Mouse (Mus musculus) lung, adult 2 months (tissue): ENCODE data around the gene Dnah1. TPM values are rescaled to one million over a fixed set of nuclear protein-coding genes. Genes with fewer than 3 reads are reported as not detected.

Experiments used
- DNase-seq: peaks from one replicate; pipeline ENCODE4 v3.0.0; 2022
- H3K4me1 ChIP-seq: fragments of 200-500 bp; 2 replicates; pipeline ENCODE4 v1.6.1; 2011; ENCODE audit warnings: low read length; ENCODE audit not compliant: control insufficient read depth, insufficient read depth
- H3K4me3 ChIP-seq: fragments of 200-500 bp; replicated peaks from 2 replicates; pipeline ENCODE3; 2011; ENCODE audit warnings: low read depth, mild to moderate bottlenecking, control low read depth, low read length; ENCODE audit errors: extremely low read depth
- CTCF ChIP-seq: fragments of 200-500 bp; IDR thresholded peaks from 2 replicates; pipeline ENCODE4 v1.5.1; 2011; ENCODE audit warnings: mild to moderate bottlenecking, low read length, control low read depth; ENCODE audit not compliant: insufficient read depth
- POLR2A ChIP-seq: fragments of 200-500 bp; IDR thresholded peaks from 2 replicates; pipeline ENCODE4 v1.6.1; 2011; ENCODE audit warnings: low read depth, mild to moderate bottlenecking, control low read depth, low read length, borderline replicate concordance; ENCODE audit errors: extremely low read depth
- WGBS: fragments of 180-500 bp; shearing (Covaris S2); methylation state at CpG from one replicate; pipeline ENCODE4 v1.1.7; 2018; 5-methylcytosine and 5-hydroxymethylcytosine counted together
- polyA plus RNA-seq: library from polyadenylated mRNA; depleted of rRNA; stranded (reverse); fragments of >200 nt; gene quantifications from 2 replicates; pipeline ENCODE4 v1.2.3, GENCODE M21; 2012

Gene Dnah1
- polyA plus RNA-seq, 1 experiment: 5.5 TPM

GRCm38 (mm10) chr14:31245946-31246345 lies 77.8 kb downstream of the Dnah1 start:
- TF ChIP-seq CTCF (no peak), POLR2A (no peak)
- DNase-seq: no peak
- H3K4me1 ChIP-seq: no peaks in the 10 kb centered on the region; the same call in 1 of the 2 replicates
- no peak overlapping the region for H3K4me3 ChIP-seq
- 85% methylated on average over 1 of the region's 1 CpGs for WGBS

- no peak for DNase-seq
- H3K4me3 ChIP-seq: no peak overlapping the region
- no peaks in the 10 kb centered on the region; the same call in 1 of the 2 replicates for H3K4me1 ChIP-seq
- no peak for TF ChIP-seq POLR2A
- no peak for TF ChIP-seq CTCF
- 72% methylated on average over 1 of the region's 1 CpGs for WGBS
Measured at GRCm38 (mm10) chr14:31244777-31245176, 78.9 kb downstream of the Dnah1 start.

- H3K4me3 ChIP-seq: no peak overlapping the region
- no peak for DNase-seq
- no peak for TF ChIP-seq POLR2A
- TF ChIP-seq CTCF: no peak
- H3K4me1 ChIP-seq: no peaks in the 10 kb centered on the region
- 70% methylated on average over 3 of the region's 3 CpGs for WGBS
Measured at GRCm38 (mm10) chr14:31240528-31240927, 83.2 kb downstream of the Dnah1 start.

DNA sequence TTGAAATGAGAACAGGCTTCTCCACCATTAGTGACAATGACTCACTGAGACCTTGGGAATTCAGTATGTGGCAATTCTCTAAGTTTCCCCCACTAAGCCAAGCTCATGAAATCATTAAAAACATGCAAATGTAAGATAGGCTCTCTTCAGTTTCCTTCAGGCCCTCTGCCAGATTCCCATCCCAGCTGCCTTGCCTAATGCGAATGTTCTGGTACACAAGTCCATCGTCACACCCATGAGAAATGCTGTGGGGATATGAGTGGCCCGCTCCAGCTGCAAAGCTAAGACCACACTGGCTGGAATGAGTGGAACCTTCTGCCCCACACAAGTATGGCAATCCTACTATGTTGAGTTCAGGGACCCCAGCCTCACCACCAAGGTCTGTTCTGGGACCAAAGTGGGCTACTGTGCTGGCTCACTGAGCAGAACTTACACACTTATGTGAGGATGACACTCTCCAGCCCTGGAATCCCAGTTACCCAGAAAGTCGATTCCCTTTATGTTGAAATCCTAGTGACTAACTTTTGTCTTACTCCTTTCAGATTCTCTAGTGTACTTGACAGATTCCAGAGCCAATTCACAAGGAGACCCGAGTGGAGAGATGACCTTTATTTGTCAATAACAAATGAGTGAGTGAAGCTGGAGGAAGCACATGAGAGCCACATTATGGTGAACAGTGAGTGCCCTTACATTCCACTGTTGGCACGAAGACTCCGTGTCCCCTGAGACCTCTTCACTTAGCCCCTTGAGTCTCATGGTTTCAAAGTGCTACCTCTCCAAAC lies 86.4 kb downstream of the Dnah1 start:
- 60% methylated on average over 7 of the region's 7 CpGs for WGBS
- DNase-seq: no peak
- H3K4me1 ChIP-seq: peaks cover 2% of the 10 kb centered on the region; the same call in 1 of the 2 replicates
- TF ChIP-seq CTCF (no peak), POLR2A (no peak)
- no peak overlapping the region for H3K4me3 ChIP-seq

- DNase-seq: peak; percentile 80
- WGBS: 8% methylated on average over 11 of the region's 11 CpGs
- Histone ChIP-seq H3K4me3 (no peak overlapping the region), H3K4me1 (peaks cover 10% of the 10 kb centered on the region)
- TF ChIP-seq POLR2A (no peak), CTCF (peak; percentile 70)
Measured at GRCm38 (mm10) chr14:31233996-31234591, 89.6 kb downstream of the Dnah1 start.

GRCm38 (mm10) chr14:31233070-31233995 lies 90.4 kb downstream of the Dnah1 start:
- no peak for DNase-seq
- TF ChIP-seq CTCF (no peak), POLR2A (peak; percentile 40; the same call in 1 of the 2 replicates)
- Histone ChIP-seq H3K4me3 (no peak overlapping the region), H3K4me1 (peaks cover 16% of the 10 kb centered on the region)
- WGBS: 51% methylated on average over 14 of the region's 14 CpGs

GRCm38 (mm10) chr14:31232404-31233069 lies 91.2 kb downstream of the Dnah1 start:
- TF ChIP-seq POLR2A (no peak; the same call in 1 of the 2 replicates), CTCF (no peak)
- H3K4me1 ChIP-seq: peaks cover 22% of the 10 kb centered on the region
- H3K4me3 ChIP-seq: no peak overlapping the region
- no peak for DNase-seq
- WGBS: 54% methylated on average over 13 of the region's 13 CpGs

- H3K4me1 ChIP-seq: peaks cover 32% of the 10 kb centered on the region
- WGBS: 58% methylated on average over 8 of the region's 8 CpGs
- H3K4me3 ChIP-seq: no peak overlapping the region
- TF ChIP-seq CTCF: no peak
- no peak for TF ChIP-seq POLR2A
- DNase-seq: no peak
Measured at GRCm38 (mm10) chr14:31230442-31230841, 93.3 kb downstream of the Dnah1 start.
